Mouse (Mus musculus): ENCODE results near the gene Rps16.

GRCm38 (mm10) chr7:28358431-28358830, 8.0 kb downstream of the Rps16 start:
- TF ChIP-seq EP300 (IDR thresholded peaks at IDR 0.05; ENCODE audit: low read depth) (no peak), CTCF (IDR thresholded peaks at IDR 0.05; ENCODE audit: low read depth) (no peak)
